Mouse (Mus musculus): Measurements from ENCODE around the gene Lrrc73.

DNA sequence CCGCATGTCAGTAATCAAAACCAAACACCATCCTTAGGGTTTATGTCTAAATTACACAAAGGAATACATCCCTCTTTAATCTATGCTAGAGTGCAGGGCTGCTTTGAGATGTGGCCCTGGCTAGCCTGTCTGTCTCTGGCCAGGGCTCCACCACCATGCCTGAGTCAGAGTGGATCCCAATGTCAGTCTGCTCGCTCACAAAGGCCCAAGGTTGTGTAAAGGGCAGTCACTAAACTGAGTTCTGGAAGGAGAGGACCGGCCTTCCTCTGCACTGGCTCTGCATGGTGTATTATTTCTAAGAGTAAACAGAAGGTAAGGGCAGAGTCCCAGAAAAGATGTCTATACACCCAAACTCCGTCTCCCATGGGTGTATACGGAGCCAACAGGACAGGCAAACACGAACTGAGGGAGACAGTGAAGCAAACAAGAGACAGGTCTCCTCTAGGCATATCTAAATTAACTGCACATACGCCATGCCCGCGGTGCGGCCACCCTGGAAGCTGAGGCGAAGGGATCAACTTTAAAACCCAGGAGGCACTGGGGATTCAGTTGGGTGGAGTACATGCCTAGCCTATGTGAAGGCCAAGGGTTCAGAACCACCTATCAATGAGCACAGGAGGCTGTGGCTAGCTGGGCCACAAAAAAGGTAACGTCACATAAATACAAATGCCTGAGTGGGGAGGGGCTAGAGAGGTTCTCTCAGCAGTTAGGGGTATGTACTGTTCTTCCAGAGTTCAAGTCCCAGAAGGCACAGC lies 24.9 kb downstream of the Lrrc73 start:
- TF ChIP-seq CTCF (IDR thresholded peaks at IDR 0.05; ENCODE audit: borderline replicate concordance, extremely low read depth, insufficient read depth, insufficient read length): no peak
- TF ChIP-seq POLR2A (IDR thresholded peaks at IDR 0.05; ENCODE audit: borderline replicate concordance, extremely low read depth, insufficient read depth, insufficient read length, poor library complexity, severe bottlenecking): no peak

Measured in brain, embryonic 14.5 days (tissue).